38 mouse cellular contexts compared by ENCODE assay signal in genomic region chr7:29283876-29284275, GRCm38 (mm10). TPM values are rescaled to one million over a fixed set of nuclear protein-coding genes. Genes with fewer than 3 reads are reported as not detected.
"Had no signal": no experiment of that assay in that cellular context is flagged by ENCODE, and none has a peak within 500 bp of the region (broad histone marks: within the 10 kb centered on the region; RNA-seq: fewer than 3 reads in every experiment).

No protein-coding gene starts in this region.

- DNase-seq: heart, postnatal 10 days; heart, postnatal 14 days; heart, postnatal 36 days; heart, postnatal 4 days; kidney, adult 11 months; kidney, adult 18-20 months; kidney, adult 2 months; kidney, adult 8-10 months; kidney, adult 9 months; kidney, postnatal 10 days; kidney, postnatal 14 days; kidney, postnatal 25 days; kidney, postnatal 36 days; kidney, postnatal 4 days; layer of hippocampus, adult 9-11 months; layer of hippocampus, postnatal 36 days had no signal

- H3K4me2 ChIP-seq: heart, embryonic 11.5 days; heart, embryonic 12.5 days; heart, embryonic 13.5 days; heart, embryonic 15.5 days; hindbrain, embryonic 12.5 days; hindbrain, embryonic 13.5 days; hindbrain, embryonic 14.5 days; hindbrain, embryonic 15.5 days; intestine, embryonic 15.5 days; kidney, embryonic 15.5 days had no signal

- H3K36me3 ChIP-seq: heart, embryonic 10.5 days; heart, embryonic 12.5 days; heart, embryonic 13.5 days; heart, embryonic 15.5 days; hindbrain, embryonic 10.5 days; hindbrain, embryonic 12.5 days; hindbrain, embryonic 13.5 days; hindbrain, embryonic 15.5 days; intestine, embryonic 15.5 days; kidney, embryonic 15.5 days had no signal

- ATAC-seq: hindbrain, embryonic 16.5 days; hindbrain, postnatal 0 days; inflammation-experienced regulatory T-cells, adult 6 months; intestine, embryonic 15.5 days; intestine, embryonic 16.5 days; intestine, postnatal 0 days had no signal

- H3K4me3 ChIP-seq: heart, embryonic 10.5 days; heart, embryonic 12.5 days; heart, embryonic 13.5 days; heart, embryonic 15.5 days; hindbrain, embryonic 10.5 days; hindbrain, embryonic 12.5 days; hindbrain, embryonic 13.5 days; hindbrain, embryonic 15.5 days; intestine, embryonic 15.5 days; kidney, embryonic 15.5 days; layer of hippocampus, adult 2 months had no signal

- H3K9ac ChIP-seq: heart, embryonic 12.5 days; heart, embryonic 13.5 days; heart, embryonic 15.5 days; hindbrain, embryonic 12.5 days; hindbrain, embryonic 13.5 days; hindbrain, embryonic 14.5 days; hindbrain, embryonic 15.5 days; intestine, embryonic 15.5 days; kidney, embryonic 15.5 days had no signal

- H3K9me3 ChIP-seq: heart, embryonic 10.5 days; heart, embryonic 12.5 days; heart, embryonic 13.5 days; heart, embryonic 15.5 days; hindbrain, embryonic 10.5 days; hindbrain, embryonic 12.5 days; hindbrain, embryonic 13.5 days; hindbrain, embryonic 15.5 days; intestine, embryonic 15.5 days; kidney, embryonic 15.5 days had no signal

- H3K27ac ChIP-seq: heart, embryonic 10.5 days; heart, embryonic 13.5 days; heart, embryonic 15.5 days; hindbrain, embryonic 10.5 days; hindbrain, embryonic 12.5 days; hindbrain, embryonic 13.5 days; hindbrain, embryonic 14.5 days; hindbrain, embryonic 15.5 days; hindbrain, postnatal 0 days; intestine, embryonic 15.5 days; kidney, embryonic 15.5 days; kidney, postnatal 0 days; layer of hippocampus, adult 2 months had no signal

RNA-seq across cellular contexts. Expression of gene Ppp1r14a, which starts 5.2 kb away (rescaled TPM):
- total RNA-seq: hematopoietic stem cell, adult 5-6 weeks had no signal
- polyA plus RNA-seq: inflammation-experienced regulatory T-cells, adult 6 months had no signal

RNA-seq across cellular contexts. Expression of gene 2200002D01Rik, which starts 35.6 kb away (rescaled TPM):
- total RNA-seq: hindbrain, postnatal 0 days; layer of hippocampus, adult 18-20 months; layer of hippocampus, postnatal 14 days; layer of hippocampus, postnatal 36 days had no signal
